10 mouse cellular contexts compared by ENCODE assay signal in the genomic region with DNA sequence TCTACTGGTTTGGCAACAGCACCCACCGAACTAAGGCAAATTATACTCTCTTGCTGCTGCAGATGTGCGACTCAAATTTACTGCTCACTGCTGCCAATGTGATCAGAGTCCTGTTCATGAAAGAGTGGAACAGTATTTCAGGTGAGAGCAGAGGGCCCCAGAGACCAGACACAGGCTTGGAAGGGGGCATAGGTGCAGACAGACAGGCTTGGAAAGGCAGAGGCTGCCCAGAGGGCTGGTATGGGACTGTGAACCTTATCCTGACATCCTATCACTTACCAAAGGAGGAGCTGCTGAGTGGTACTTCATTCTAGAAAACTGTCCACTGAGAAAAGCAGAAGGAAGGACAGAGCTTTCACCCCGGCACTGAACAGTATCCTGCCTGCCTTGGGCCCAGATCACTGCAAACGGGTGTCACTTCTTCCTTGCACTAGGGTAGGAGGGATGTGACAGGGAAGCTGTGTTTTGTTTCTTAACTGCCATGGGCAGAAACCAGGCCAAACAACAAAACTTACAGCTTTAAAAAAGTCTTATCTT. TPM values are rescaled to one million over a fixed set of nuclear protein-coding genes. Genes with fewer than 3 reads are reported as not detected.
DNase-seq lines count a peak whose midpoint lies in the region; ATAC-seq and TF ChIP-seq lines count a peak whose summit lies in the region.
"Had no signal": no experiment of that assay in that cellular context is flagged by ENCODE, and none has a peak within 500 bp of the region (broad histone marks: within the 10 kb centered on the region; RNA-seq: fewer than 3 reads in every experiment).

No protein-coding gene starts in this region.

- no peaks in the 10 kb centered on the region for H3K36me3 ChIP-seq in liver, postnatal 0 days (replicated peaks; ENCODE audit: insufficient read depth, low read length)
- H3K36me3 ChIP-seq in liver, embryonic 11.5 days (ENCODE audit: control insufficient read depth, insufficient read depth, low read length), result no peaks in the 10 kb centered on the region
- no peaks in the 10 kb centered on the region for H3K36me3 ChIP-seq in limb, embryonic 10.5 days
- H3K36me3 ChIP-seq in thymus, adult 2 months (ENCODE audit: control insufficient read depth, insufficient read depth, low read length), result no peaks in the 10 kb centered on the region
- H3K36me3 ChIP-seq in midbrain, embryonic 15.5 days (replicated peaks), result no peaks in the 10 kb centered on the region
- H3K36me3 ChIP-seq: midbrain, embryonic 12.5 days had no signal

- ATAC-seq in liver, postnatal 0 days, result no peak
- no peak for ATAC-seq in liver, embryonic 11.5 days (replicated peaks; ENCODE audit: low FRiP score)
- no peak for ATAC-seq in midbrain, embryonic 15.5 days (replicated peaks)

- H3K27me3 ChIP-seq in liver, postnatal 0 days (ENCODE audit: insufficient read depth, low read length), result no peaks in the 10 kb centered on the region
- no peaks in the 10 kb centered on the region for H3K27me3 ChIP-seq in liver, embryonic 11.5 days (replicated peaks; ENCODE audit: control insufficient read depth, insufficient read depth, low read length)
- 0 out of 2 replicates have a peak, but pooled peaks cover 5% of the 10 kb centered on the region for H3K27me3 ChIP-seq in limb, embryonic 10.5 days (ENCODE audit: low read depth, poor library complexity, severe bottlenecking)
- H3K27me3 ChIP-seq in thymus, adult 2 months (ENCODE audit: control insufficient read depth, insufficient read depth, low read length), result no peaks in the 10 kb centered on the region
- H3K27me3 ChIP-seq in midbrain, embryonic 15.5 days (replicated peaks), result no peaks in the 10 kb centered on the region
- H3K27me3 ChIP-seq: midbrain, embryonic 12.5 days had no signal

- no peak overlapping the region for H3K4me3 ChIP-seq in liver, postnatal 0 days (ENCODE audit: low read depth, low read length)
- no peak overlapping the region for H3K4me3 ChIP-seq in liver, embryonic 11.5 days (ENCODE audit: low read depth, low read length)
- peak overlapping the region; percentile 42 for H3K4me3 ChIP-seq in limb, embryonic 10.5 days
- 0 out of 2 replicates have a peak overlapping the region, but pooled peaks have one; percentile 26 for H3K4me3 ChIP-seq in thymus, adult 2 months (ENCODE audit: control insufficient read depth, insufficient read depth, low read length)
- H3K4me3 ChIP-seq in midbrain, embryonic 15.5 days, result no peak overlapping the region

- no peak overlapping the region for H3K9ac ChIP-seq in liver, postnatal 0 days (replicated peaks)
- no peak overlapping the region for H3K9ac ChIP-seq in liver, embryonic 11.5 days (ENCODE audit: low read depth, low read length)
- no peak overlapping the region for H3K9ac ChIP-seq in midbrain, embryonic 15.5 days
- H3K9ac ChIP-seq: midbrain, embryonic 12.5 days had no signal

- H3K9me3 ChIP-seq in liver, postnatal 0 days (ENCODE audit: low read length), result no peaks in the 10 kb centered on the region
- H3K9me3 ChIP-seq in liver, embryonic 11.5 days (ENCODE audit: control insufficient read depth, low read length), result no peaks in the 10 kb centered on the region
- no peaks in the 10 kb centered on the region for H3K9me3 ChIP-seq in limb, embryonic 10.5 days (replicated peaks)
- no peaks in the 10 kb centered on the region for H3K9me3 ChIP-seq in midbrain, embryonic 15.5 days
- H3K9me3 ChIP-seq: midbrain, embryonic 12.5 days had no signal

- intact Hi-C loops in left cerebral cortex, postnatal 36 days (cut with DNase I), result no loop called here

- H3K4me2 ChIP-seq in liver, postnatal 0 days (ENCODE audit: low read depth, low read length), result 0 out of 2 replicates have a peak overlapping the region, but pooled peaks have one; percentile 60
- no peak overlapping the region for H3K4me2 ChIP-seq in liver, embryonic 11.5 days
- no peak overlapping the region for H3K4me2 ChIP-seq in midbrain, embryonic 15.5 days

- peaks cover 8% of the 10 kb centered on the region for H3K4me1 ChIP-seq in liver, postnatal 0 days (ENCODE audit: insufficient read depth)
- H3K4me1 ChIP-seq in liver, embryonic 11.5 days (replicated peaks; ENCODE audit: control insufficient read depth, insufficient read depth, low read length), result peaks cover 3% of the 10 kb centered on the region; the same call in 1 of the 2 replicates
- H3K4me1 ChIP-seq in limb, embryonic 10.5 days, result peaks cover 25% of the 10 kb centered on the region
- peaks cover 17% of the 10 kb centered on the region for H3K4me1 ChIP-seq in thymus, adult 2 months (replicated peaks; ENCODE audit: control insufficient read depth, insufficient read depth, low read length)
- H3K4me1 ChIP-seq in midbrain, embryonic 15.5 days, result 0 out of 2 replicates have a peak, but pooled peaks cover 4% of the 10 kb centered on the region

- TF ChIP-seq CTCF in liver, postnatal 0 days (IDR thresholded peaks at IDR 0.05; ENCODE audit: low read depth), result no peak
- no peak for TF ChIP-seq CTCF in thymus, adult 2 months (IDR thresholded peaks at IDR 0.05; ENCODE audit: borderline replicate concordance, control insufficient read depth, extremely low read depth, insufficient read depth, low read length, poor library complexity)

- no peak for TF ChIP-seq POLR2A in thymus, adult 2 months (IDR thresholded peaks at IDR 0.05; ENCODE audit: control insufficient read depth, extremely low read depth, insufficient read depth, low read length, poor library complexity)

- DNase-seq in embryo, embryonic 10.5 days (ENCODE audit: low spot score), result peak; percentile 5
- DNase-seq in embryo, embryonic 11 days, result no peak
- DNase-seq in liver, postnatal 0 days, result no peak
- DNase-seq in liver, embryonic 11.5 days (ENCODE audit: low spot score), result no peak
- no peak for DNase-seq in limb, embryonic 10.5 days (ENCODE audit: low spot score)
- DNase-seq in thymus, adult 2 months, result peak; percentile 20
- no peak for DNase-seq in left cerebral cortex, postnatal 36 days (ENCODE audit: low spot score in 2 of 2)
- DNase-seq: gastrocnemius, postnatal 36 days had no signal

- WGBS in liver, postnatal 0 days (ENCODE audit: insufficient replicate concordance), result 56% methylated on average over 4 of the region's 4 CpGs
- 58% methylated on average over 4 of the region's 4 CpGs for WGBS in liver, embryonic 11.5 days
- 35% methylated on average over 4 of the region's 4 CpGs for WGBS in limb, embryonic 10.5 days
- WGBS in thymus, adult 2 months, result 66% methylated on average over 4 of the region's 4 CpGs
- WGBS in midbrain, embryonic 15.5 days, result 79% methylated on average over 4 of the region's 4 CpGs

- TF ChIP-seq EP300 in liver, postnatal 0 days (IDR thresholded peaks at IDR 0.05; ENCODE audit: low read depth), result no peak

- no peak overlapping the region for H3K27ac ChIP-seq in liver, postnatal 0 days (ENCODE audit: low read depth)
- H3K27ac ChIP-seq in liver, embryonic 11.5 days (ENCODE audit: low read depth, low read length), result no peak overlapping the region
- H3K27ac ChIP-seq in limb, embryonic 10.5 days, result peak overlapping the region; percentile 84
- H3K27ac ChIP-seq in thymus, adult 2 months (ENCODE audit: control insufficient read depth, insufficient read depth, low read length), result peak overlapping the region; percentile 72
- H3K27ac ChIP-seq in midbrain, embryonic 15.5 days, result no peak overlapping the region
- H3K27ac ChIP-seq: midbrain, embryonic 12.5 days had no signal

RNA-seq across cellular contexts. Expression of a gene that starts 0.9 kb away (rescaled TPM):
- polyA plus RNA-seq in liver, postnatal 0 days (2015; fragmentation: Nextera tagmentation; extraction: Ambion mirVana), result 0.13 and 0.20 TPM in 2 replicates
- 0.10 and 0.15 TPM in 2 replicates for polyA plus RNA-seq in liver, embryonic 11.5 days (2014; fragmentation: Nextera tagmentation; extraction: Ambion mirVana)
- polyA plus RNA-seq in limb, embryonic 10.5 days (2016; fragmentation: Nextera tagmentation; extraction: Ambion mirVana), result 0.31 and 0.84 TPM in 2 replicates
- polyA plus RNA-seq in thymus, adult 2 months (2012; rRNA removed), result 4.3 and 5.2 TPM in 2 replicates
- total RNA-seq in left cerebral cortex, postnatal 36 days (2021), result under 1 TPM; 0.39 to 0.74 TPM
- polyA plus RNA-seq in midbrain, embryonic 15.5 days (2015; fragmentation: Nextera tagmentation; extraction: Ambion mirVana), result 0.41 and 0.50 TPM in 2 replicates

RNA-seq across cellular contexts. Expression of a gene that starts 27.7 kb away (rescaled TPM):
- polyA plus RNA-seq in liver, postnatal 0 days (2015; fragmentation: Nextera tagmentation; extraction: Ambion mirVana), result 0.85 and 0.91 TPM in 2 replicates
- polyA plus RNA-seq in liver, embryonic 11.5 days (2014; fragmentation: Nextera tagmentation; extraction: Ambion mirVana), result 2.2 and 3.1 TPM in 2 replicates
- polyA plus RNA-seq in limb, embryonic 10.5 days (2016; fragmentation: Nextera tagmentation; extraction: Ambion mirVana), result 2.9 and 3.3 TPM in 2 replicates
- polyA plus RNA-seq in thymus, adult 2 months (2012; rRNA removed), result 7.4 and 9.0 TPM in 2 replicates
- total RNA-seq in left cerebral cortex, postnatal 36 days (2021), result 1 to 10 TPM; 2.3 to 2.4 TPM
- 6.2 and 6.8 TPM in 2 replicates for polyA plus RNA-seq in midbrain, embryonic 15.5 days (2015; fragmentation: Nextera tagmentation; extraction: Ambion mirVana)

RNA-seq across cellular contexts. Expression of a gene that starts 31.5 kb away (rescaled TPM):
- polyA plus RNA-seq in liver, postnatal 0 days (2015; fragmentation: Nextera tagmentation; extraction: Ambion mirVana), result 29.1 and 29.4 TPM in 2 replicates
- 49.1 and 53.7 TPM in 2 replicates for polyA plus RNA-seq in liver, embryonic 11.5 days (2014; fragmentation: Nextera tagmentation; extraction: Ambion mirVana)
- polyA plus RNA-seq in limb, embryonic 10.5 days (2016; fragmentation: Nextera tagmentation; extraction: Ambion mirVana), result 37.9 and 43.4 TPM in 2 replicates
- polyA plus RNA-seq in thymus, adult 2 months (2012; rRNA removed), result 8.3 and 13.4 TPM in 2 replicates
- 10 to 100 TPM; 29.4 to 29.6 TPM for total RNA-seq in left cerebral cortex, postnatal 36 days (2021)
- 56.9 and 58.7 TPM in 2 replicates for polyA plus RNA-seq in midbrain, embryonic 15.5 days (2015; fragmentation: Nextera tagmentation; extraction: Ambion mirVana)

RNA-seq across cellular contexts. Expression of a gene that starts 58.5 kb away (rescaled TPM):
- polyA plus RNA-seq in liver, postnatal 0 days (2015; fragmentation: Nextera tagmentation; extraction: Ambion mirVana), result 0.39 and 0.69 TPM in 2 replicates
- polyA plus RNA-seq in liver, embryonic 11.5 days (2014; fragmentation: Nextera tagmentation; extraction: Ambion mirVana), result 8.3 and 8.6 TPM in 2 replicates
- 22.4 and 29.8 TPM in 2 replicates for polyA plus RNA-seq in limb, embryonic 10.5 days (2016; fragmentation: Nextera tagmentation; extraction: Ambion mirVana)
- polyA plus RNA-seq in thymus, adult 2 months (2012; rRNA removed), result 4.8 and 5.0 TPM in 2 replicates
- 10 to 100 TPM; 19.8 to 27.2 TPM for total RNA-seq in left cerebral cortex, postnatal 36 days (2021)
- polyA plus RNA-seq in midbrain, embryonic 15.5 days (2015; fragmentation: Nextera tagmentation; extraction: Ambion mirVana), result 33.0 and 36.3 TPM in 2 replicates

Comparison
In these comparisons a context has a peak if more than half of its experiments do, and no peak if none do; other contexts are left out.
1. DNase-seq: peak in embryo, embryonic 10.5 days (single experiment) and thymus, adult 2 months (single experiment); none in embryo, embryonic 11 days (single experiment), liver, postnatal 0 days (single experiment), liver, embryonic 11.5 days (single experiment), limb, embryonic 10.5 days (single experiment) and left cerebral cortex, postnatal 36 days (0 of 2).
2. H3K27ac ChIP-seq: peak in limb, embryonic 10.5 days (single experiment) and thymus, adult 2 months (single experiment); none in liver, postnatal 0 days (single experiment), liver, embryonic 11.5 days (single experiment) and midbrain, embryonic 15.5 days (single experiment).
3. H3K4me3 ChIP-seq: peak in limb, embryonic 10.5 days (single experiment) and thymus, adult 2 months (single experiment); none in liver, postnatal 0 days (single experiment), liver, embryonic 11.5 days (single experiment) and midbrain, embryonic 15.5 days (single experiment).